Comparison of ENCODE assay signal across 7 mouse cellular contexts in the genomic region with DNA sequence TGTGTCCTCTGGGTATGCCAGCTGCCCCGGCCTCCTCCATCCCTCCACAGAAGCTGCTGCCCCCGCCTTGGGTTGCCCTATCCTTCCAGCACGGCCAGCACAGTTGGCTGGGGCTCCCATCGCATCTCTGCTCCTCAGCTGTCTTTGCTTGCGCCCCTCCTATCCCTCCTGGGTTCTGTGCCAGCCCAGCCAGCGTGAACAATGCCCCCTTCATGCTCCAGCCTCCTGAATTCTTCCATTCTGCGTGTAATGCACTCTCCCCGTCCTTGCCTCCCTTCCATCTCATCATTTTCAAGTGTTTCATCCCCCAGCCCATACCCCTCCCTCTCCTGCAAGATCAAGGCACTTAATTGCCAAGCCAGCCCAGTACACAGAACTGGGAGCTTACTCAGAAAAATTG.
DNase-seq lines count a peak whose midpoint lies in the region; ATAC-seq lines count a peak whose summit lies in the region.

No protein-coding gene starts in this region.

- no peaks in the 10 kb centered on the region for H3K36me3 ChIP-seq in hindbrain, embryonic 14.5 days (replicated peaks; ENCODE audit: control insufficient read depth, insufficient read depth)
- H3K36me3 ChIP-seq in midbrain, embryonic 14.5 days (ENCODE audit: control insufficient read depth, insufficient read depth, low read length), result no peaks in the 10 kb centered on the region

- peak overlapping the region; percentile 62 for H3K27ac ChIP-seq in hindbrain, embryonic 14.5 days
- peak overlapping the region; percentile 63 for H3K27ac ChIP-seq in midbrain, embryonic 14.5 days (replicated peaks; ENCODE audit: low read depth, low read length)

- H3K4me1 ChIP-seq in hindbrain, embryonic 14.5 days (replicated peaks; ENCODE audit: control insufficient read depth, insufficient read depth, low read length), result peaks cover 37% of the 10 kb centered on the region
- peaks cover 26% of the 10 kb centered on the region for H3K4me1 ChIP-seq in midbrain, embryonic 14.5 days (ENCODE audit: control insufficient read depth, insufficient read depth, low read length)

- WGBS in hindbrain, embryonic 14.5 days, result 40% methylated on average over 8 of the region's 8 CpGs
- WGBS in midbrain, embryonic 14.5 days, result 37% methylated on average over 8 of the region's 8 CpGs

- H3K9me3 ChIP-seq in hindbrain, embryonic 14.5 days (ENCODE audit: control insufficient read depth, low read length), result no peaks in the 10 kb centered on the region
- no peaks in the 10 kb centered on the region for H3K9me3 ChIP-seq in midbrain, embryonic 14.5 days (ENCODE audit: control insufficient read depth, low read length)

- DNase-seq in retina, postnatal 1 day, result peak; percentile 32
- no peak for DNase-seq in retina, embryonic 14.5 days (ENCODE audit: low spot score)
- peak; percentile 72 for DNase-seq in hindbrain, embryonic 14.5 days (ENCODE audit: low spot score)
- peak; percentile 67 for DNase-seq in midbrain, embryonic 14.5 days
- DNase-seq in urinary bladder, adult 2 months (ENCODE audit: low spot score), result no peak
- DNase-seq in kidney, adult 11 months, result no peak

- H3K4me3 ChIP-seq in hindbrain, embryonic 14.5 days (replicated peaks; ENCODE audit: low read length), result no peak overlapping the region
- no peak overlapping the region for H3K4me3 ChIP-seq in midbrain, embryonic 14.5 days (replicated peaks; ENCODE audit: low read depth, low read length)

- peak; percentile 69 for ATAC-seq in hindbrain, embryonic 14.5 days (ENCODE audit: low FRiP score)
- ATAC-seq in midbrain, embryonic 14.5 days (ENCODE audit: low FRiP score, low TSS enrichment), result peak; percentile 49
- ATAC-seq in megakaryocyte, adult 5-6 weeks (ENCODE audit: poor library complexity, severe bottlenecking), result no peak

- H3K9ac ChIP-seq in hindbrain, embryonic 14.5 days, result no peak overlapping the region
- no peak overlapping the region for H3K9ac ChIP-seq in midbrain, embryonic 14.5 days (replicated peaks; ENCODE audit: low read length)

- no peaks in the 10 kb centered on the region for H3K27me3 ChIP-seq in hindbrain, embryonic 14.5 days (ENCODE audit: control insufficient read depth, insufficient read depth, low read length)
- H3K27me3 ChIP-seq in midbrain, embryonic 14.5 days (ENCODE audit: control insufficient read depth, insufficient read depth, low read length), result no peaks in the 10 kb centered on the region

- no peak overlapping the region; the same call in 1 of the 2 replicates for H3K4me2 ChIP-seq in hindbrain, embryonic 14.5 days (replicated peaks)
- no peak overlapping the region for H3K4me2 ChIP-seq in midbrain, embryonic 14.5 days (ENCODE audit: low read length)

Comparison
In these comparisons a context has a peak if more than half of its experiments do, and no peak if none do; other contexts are left out.
1. DNase-seq: peak in retina, postnatal 1 day (single experiment), hindbrain, embryonic 14.5 days (single experiment) and midbrain, embryonic 14.5 days (single experiment); none in retina, embryonic 14.5 days (single experiment), urinary bladder, adult 2 months (single experiment) and kidney, adult 11 months (single experiment).